Mouse (Mus musculus): ENCODE results near the gene Arhgef15.
"Not testable (repeated sequence)": the region's sequence is repeated elsewhere in the genome, so short reads cannot be mapped to it uniquely, and the experiment has no call there.

The Arhgef15 gene

GRCm38 (mm10) chr11:68957308-68957707 lies at the start of gene Arhgef15:
TSS of gene Arhgef15 (minus strand) at chr11:68957480.
- DNase-seq: no peak

DNA sequence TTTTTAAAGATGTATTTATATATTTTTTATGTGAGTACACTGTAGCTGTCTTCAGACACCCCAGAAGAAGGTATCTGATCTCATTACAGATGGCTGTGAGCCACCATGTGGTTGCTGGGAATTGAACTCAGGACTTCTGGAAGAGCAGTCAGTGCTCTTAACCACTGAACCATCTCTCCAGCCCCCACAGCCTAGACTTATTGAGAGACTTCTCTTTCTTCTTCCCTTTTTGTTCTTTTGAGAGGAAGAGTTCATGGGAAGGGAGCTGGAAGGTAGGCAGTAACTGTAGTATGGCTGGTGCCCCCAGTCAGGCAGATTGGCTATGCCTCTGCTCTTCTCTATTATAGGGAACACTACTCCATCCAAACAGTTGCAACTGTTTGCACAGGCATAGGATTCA lies 49.3 kb upstream of the Arhgef15 start:
- not testable (repeated sequence) for DNase-seq

DNA sequence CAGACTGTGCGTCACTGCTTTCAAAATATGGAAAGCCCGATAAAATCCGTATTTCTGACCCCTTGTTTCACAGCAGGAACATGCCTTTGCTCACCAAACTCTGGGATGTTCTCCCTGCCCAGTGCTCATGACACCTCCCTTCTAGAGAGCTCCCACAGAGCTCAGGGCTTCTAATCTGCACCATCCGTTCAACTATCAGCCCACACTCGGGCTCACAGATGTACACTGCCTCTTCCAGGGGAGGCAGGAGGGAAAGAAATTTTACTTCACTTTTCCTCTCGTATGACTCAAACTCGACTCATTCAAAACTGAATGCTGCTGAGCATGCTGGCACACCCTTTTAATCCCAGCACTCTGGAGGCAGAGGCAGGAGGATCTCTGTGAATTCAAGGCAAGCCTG lies 47.9 kb upstream of the Arhgef15 start:
- DNase-seq: no peak

DNA sequence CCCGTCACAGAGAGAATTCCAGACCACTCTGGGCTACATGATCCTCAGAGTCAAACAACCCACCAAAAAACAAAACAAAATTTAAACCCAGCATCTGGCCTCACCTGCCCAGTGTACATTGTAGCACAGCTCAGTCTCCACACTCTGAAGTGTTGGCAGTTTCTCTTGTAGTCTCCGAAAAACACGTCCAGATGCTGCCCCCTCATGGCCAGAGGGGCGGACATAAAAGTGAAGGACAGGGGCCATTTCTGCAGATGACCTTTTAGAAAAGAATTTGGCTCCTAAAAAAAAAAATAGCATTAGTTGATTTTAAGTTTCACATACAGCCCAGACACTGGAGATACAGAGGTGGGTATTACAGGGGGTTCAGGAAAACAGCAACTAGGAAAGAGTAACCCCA lies 46.3 kb upstream of the Arhgef15 start:
- DNase-seq: peak in 1 of 2 experiments; percentile 42

- not testable (repeated sequence) for DNase-seq
Observed at GRCm38 (mm10) chr11:69002782-69003181, 45.5 kb upstream of the Arhgef15 start.

DNA sequence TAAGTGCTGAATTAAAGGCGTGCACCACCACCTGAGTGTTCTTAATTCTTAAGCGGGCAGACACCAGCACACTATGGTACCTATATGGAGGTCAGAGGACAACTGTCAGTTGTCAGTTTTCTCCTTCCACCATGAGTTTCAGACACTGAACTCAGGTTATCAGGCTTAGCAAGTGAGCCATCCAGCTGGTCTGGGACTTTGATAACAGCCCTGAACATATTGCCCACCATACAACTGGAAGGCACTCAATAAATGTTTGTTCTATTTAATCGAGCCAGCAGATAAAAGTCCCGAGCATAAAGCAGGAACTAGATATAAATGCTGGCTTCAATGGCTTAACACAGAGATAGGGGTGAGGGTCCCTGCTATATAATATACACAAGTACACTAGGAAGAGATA lies 39.8 kb upstream of the Arhgef15 start:
- DNase-seq: no peak

DNA sequence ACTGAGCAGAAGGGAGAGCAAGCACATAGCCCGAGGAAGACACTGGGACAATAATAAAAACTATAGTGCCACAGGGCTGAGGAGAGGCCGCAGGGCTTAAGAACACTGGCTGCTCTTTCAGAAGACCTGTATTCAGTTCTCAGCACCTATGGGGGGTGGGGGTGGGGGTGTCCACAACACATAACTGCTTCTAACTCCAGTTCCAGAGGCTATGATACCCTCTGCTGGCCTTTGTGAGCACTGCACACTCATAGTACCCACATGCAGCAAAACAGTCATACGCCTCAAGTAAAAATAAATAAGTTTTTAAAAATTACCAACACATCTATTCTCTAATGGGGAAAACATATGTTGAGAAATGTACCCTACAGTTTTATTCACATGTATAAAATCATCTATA lies 37.1 kb upstream of the Arhgef15 start:
- peak in 1 of 2 experiments; percentile 60 for DNase-seq

DNA sequence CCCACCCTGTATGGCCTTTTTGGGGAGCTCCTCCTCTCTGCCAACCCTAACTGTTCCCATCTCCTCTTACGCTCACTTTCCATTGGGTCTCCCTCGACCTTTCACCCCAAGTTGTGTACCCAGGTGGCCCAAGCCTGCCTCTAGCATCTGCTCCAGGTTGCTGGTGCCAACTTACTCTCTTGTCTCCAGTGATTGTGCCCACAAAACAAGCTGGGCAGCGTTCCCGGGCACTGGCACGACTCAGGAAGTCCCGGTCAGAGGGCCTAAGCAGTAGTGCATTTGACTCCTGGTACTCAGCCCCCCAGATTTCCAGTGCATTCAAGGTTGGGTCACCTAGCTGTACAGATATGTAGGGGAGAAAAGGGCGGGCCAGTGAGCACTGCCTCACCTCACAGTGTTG lies 35.8 kb upstream of the Arhgef15 start:
- DNase-seq: peak; percentile 82 to 89

- peak; percentile 84 to 89 for DNase-seq
Observed at GRCm38 (mm10) chr11:68988341-68988740, 31.1 kb upstream of the Arhgef15 start.

GRCm38 (mm10) chr11:68987365-68987882 lies 30.1 kb upstream of the Arhgef15 start:
- DNase-seq: peak; percentile 61 to 72

DNA sequence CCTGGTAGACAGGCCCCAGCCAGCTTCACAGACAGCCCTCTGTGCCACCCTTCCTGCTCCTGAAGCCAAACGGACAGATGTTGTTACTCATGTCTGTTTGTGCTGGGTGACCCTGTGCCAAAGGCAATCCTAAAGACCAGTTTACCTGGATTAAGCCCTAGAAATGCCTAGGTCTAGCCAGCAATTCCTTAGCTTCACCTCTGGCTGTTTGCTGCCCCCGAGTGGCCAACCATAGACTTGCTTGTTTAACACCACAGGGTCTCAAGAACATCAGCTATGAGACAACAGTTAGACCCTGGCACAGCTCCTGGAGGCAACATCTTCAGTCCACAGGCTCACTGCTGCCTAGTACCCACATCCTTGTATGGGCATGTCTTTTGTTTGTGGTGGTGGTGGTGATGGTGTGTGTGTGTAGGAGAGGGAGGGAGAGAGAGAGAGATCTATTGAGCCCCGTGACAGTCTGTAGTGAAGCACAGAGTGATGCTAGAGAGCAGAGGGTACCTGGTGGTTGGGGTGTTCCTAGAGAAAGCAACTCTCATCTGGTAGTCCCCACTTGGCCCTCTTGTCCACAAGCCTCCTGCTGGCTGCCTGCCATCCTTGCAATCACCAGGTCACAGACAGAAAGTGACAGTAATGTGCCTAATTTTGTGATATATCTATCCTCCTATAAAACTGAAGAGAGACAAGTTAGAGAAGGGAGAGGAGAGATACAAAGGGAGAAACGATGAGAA lies 25.5 kb upstream of the Arhgef15 start:
- peak; percentile 86 to 92 for DNase-seq

DNA sequence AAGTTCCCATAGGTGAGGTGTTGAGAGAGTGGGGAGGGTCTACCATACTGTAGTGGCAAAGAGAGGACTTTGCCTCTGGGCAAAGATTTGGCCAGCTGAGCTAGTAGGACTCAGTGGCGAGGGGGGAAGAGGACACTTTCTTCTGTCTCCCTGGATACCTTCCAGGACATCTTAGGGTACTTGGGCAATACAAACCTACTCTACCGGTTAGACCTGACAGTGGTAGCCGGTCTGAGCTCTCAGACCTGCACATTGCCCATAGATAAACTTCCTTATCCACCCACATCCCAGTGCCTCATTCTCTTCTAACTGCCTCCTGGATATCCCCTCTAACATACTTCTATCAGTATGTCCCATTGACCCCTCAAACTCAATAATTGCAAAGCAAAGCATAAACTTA lies 23.6 kb upstream of the Arhgef15 start:
- DNase-seq: no peak

- no peak for DNase-seq
Observed at GRCm38 (mm10) chr11:68979320-68979733, 22.0 kb upstream of the Arhgef15 start.

GRCm38 (mm10) chr11:68975601-68976000 lies 18.3 kb upstream of the Arhgef15 start:
- no peak for DNase-seq

- no peak for DNase-seq
Observed at GRCm38 (mm10) chr11:68975085-68975484, 17.8 kb upstream of the Arhgef15 start, which contains the start of gene Rangrf. TSS of gene Rangrf (minus strand) at chr11:68975185.

DNA sequence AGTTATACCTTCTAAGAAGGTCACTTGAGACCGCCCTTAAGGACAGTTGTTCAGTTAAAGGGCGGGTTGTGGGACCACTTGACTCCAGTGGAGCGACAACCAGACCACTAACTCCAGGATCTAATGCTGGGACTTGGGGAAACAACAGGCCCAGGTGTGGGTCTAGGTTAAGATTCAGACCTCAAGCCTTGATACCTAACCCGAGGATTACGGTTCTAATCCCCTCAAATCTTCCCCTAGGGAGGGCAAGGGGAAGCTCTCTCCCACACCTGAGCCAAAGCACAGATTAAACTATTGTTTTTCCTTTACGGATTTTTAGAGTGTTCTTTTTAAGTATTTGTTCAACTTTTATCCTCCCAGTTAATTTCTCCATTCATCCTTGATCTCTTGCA lies 16.8 kb upstream of the Arhgef15 start:
- no peak for DNase-seq

- peak; percentile 89 to 90 for DNase-seq
Observed at GRCm38 (mm10) chr11:68973250-68974058, 16.2 kb upstream of the Arhgef15 start.

DNA sequence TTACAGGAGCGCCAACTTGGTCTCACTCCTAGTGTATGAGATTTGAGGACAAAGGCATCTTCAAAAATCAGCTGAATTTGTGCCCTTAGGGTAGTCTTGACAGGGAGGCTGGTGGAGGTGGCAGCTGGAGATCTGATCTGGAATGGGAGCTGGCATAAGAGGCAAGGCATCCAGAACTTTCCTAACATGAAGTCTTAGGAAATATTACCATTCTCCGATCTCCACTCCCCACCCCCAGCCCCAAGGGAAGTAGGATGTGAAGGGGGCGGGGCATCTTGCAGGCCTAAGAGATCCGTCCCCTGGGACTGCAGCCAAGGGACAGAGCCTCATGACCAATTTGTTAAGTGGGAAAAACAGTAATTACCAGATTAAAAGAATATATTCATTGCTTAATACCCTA lies 13.0 kb upstream of the Arhgef15 start:
- no peak for DNase-seq

DNA sequence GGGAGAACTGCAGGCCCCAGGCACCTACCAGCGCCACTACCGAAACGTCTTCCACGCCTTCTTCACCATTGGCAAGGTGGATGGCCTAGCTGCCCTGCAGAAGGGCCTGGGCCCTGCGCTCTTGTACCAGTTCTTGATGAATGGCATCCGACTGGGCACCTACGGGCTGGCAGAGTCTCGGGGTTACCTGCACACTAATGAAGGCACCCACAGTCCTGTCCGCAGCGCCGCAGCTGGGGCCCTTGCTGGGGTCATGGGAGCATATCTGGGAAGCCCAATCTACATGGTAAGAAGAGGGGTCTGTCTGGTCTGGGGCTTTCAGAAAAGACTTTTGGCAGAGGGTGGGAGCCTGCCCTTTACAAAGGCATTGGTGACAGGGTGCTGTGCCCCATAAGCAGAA lies 11.5 kb upstream of the Arhgef15 start:
- no peak for DNase-seq

DNA sequence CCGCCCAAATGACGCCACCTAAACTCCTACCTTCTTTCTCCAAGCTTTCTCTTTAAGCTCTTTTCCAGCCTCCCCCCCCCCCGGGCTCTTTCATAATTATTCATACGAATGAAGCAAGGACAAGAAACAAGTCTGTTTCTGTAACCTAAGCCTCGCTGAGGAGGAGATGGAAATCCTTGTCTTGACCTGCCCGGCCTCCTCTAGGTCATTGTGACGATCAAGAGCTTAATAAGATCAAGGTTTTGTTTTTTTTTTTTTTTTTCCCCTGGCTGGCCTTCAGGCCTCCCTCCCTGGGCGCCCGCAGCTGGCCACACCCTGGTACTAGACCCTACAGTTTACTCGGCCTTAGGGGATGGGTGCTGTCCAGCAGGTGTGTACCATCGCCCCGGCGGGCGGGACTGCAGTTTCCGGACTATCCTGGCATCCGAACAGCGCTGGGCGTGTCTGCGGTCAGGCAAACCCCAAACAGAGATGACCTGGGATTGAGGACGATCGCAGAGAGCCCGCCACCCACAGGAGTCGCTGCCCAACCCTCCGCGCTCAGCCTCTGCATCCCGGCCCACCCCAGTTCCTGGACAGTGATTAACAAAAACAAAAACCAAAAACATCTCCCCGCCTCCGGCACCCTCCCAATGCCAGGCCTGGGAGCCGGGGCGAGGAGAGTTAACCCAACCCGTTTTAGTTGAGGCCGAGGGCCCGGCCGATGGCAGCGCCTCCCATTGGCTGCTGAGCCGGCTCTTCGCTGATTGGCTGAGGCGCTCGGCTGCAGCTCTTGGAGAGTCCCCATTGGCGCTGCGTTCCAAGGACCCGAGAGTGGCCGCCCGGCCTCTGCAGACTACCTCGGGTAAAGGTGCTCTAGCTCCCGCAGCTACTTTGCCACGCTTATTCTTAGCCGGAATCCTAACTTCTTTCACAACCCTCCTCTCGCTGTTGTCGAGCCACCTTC lies 10.3 kb upstream of the Arhgef15 start, which contains the start of gene Slc25a35:
TSS of gene Slc25a35 (plus strand) at position 795 of the 946 bp plus-strand sequence.
- DNase-seq: peak; percentile 92 to 93

GRCm38 (mm10) chr11:68966554-68966953 lies 9.3 kb upstream of the Arhgef15 start:
- no peak for DNase-seq

DNA sequence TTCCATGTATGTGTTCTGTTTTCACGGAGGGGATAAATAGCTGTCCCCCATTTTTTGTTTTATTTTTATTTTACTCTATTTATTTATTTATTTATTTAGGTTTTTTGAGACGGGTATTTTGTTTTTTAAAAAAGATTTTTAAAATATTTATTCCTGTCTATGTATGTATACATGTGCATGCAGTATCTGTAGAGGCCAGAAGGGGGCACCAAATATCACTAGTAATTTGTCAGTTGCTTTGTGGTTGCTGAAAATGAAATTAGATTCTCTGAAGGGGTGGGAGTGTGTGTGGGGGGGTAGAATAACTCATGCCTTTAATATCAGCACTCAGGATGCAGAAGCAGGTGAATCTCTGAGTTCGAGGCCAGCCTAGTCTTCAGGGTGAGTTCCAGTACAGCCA lies 8.6 kb upstream of the Arhgef15 start:
- peak; percentile 85 to 90 for DNase-seq

Measured in cerebellum, postnatal 14 days (tissue).